Mouse (Mus musculus) intestine, embryonic 14.5 days (tissue): ENCODE measurements around the gene Adamtsl3. TPM values are rescaled to one million over a fixed set of nuclear protein-coding genes. Genes with fewer than 3 reads are reported as not detected.

Experiments
- ATAC-seq: fragments of 200-750 bp; cut with Nextera tagmentation; replicated peaks from 2 replicates; pipeline ENCODE4 v1.8.0; 2017; ENCODE audit warnings: low read depth, moderate number of reproducible peaks, moderate TSS enrichment, moderate library complexity; ENCODE audit not compliant: low FRiP score, low TSS enrichment
- DNase-seq: peaks from one replicate; pipeline ENCODE4 v3.0.0-alpha.2; 2018; ENCODE audit warnings: low spot score
- H3K27ac ChIP-seq: fragments of 300-500 bp; sonication (generic); 2 replicates; pipeline ENCODE4 v1.5.1; 2014; ENCODE audit warnings: low read depth, mild to moderate bottlenecking, control low read depth
- H3K27me3 ChIP-seq: fragments of 300-500 bp; sonication (generic); replicated peaks from 2 replicates; pipeline ENCODE4 v1.6.1; 2014; ENCODE audit warnings: low read length, control low read depth; ENCODE audit not compliant: control insufficient read depth, insufficient read depth
- H3K36me3 ChIP-seq: fragments of 300-500 bp; sonication (generic); 2 replicates; pipeline ENCODE4 v1.6.1; 2014; ENCODE audit warnings: low read length, control low read depth; ENCODE audit not compliant: control insufficient read depth, insufficient read depth
- H3K4me1 ChIP-seq: fragments of 300-500 bp; sonication (generic); replicated peaks from 2 replicates; pipeline ENCODE4 v1.6.1; 2014; ENCODE audit warnings: low read length, control low read depth, mixed read lengths; ENCODE audit not compliant: control insufficient read depth, insufficient read depth
- H3K4me2 ChIP-seq: fragments of 300-500 bp; sonication (generic); 2 replicates; pipeline ENCODE4 v1.6.1; 2014; ENCODE audit warnings: low read length
- H3K4me3 ChIP-seq: fragments of 300-500 bp; sonication (generic); 2 replicates; pipeline ENCODE4 v1.5.1; 2014; ENCODE audit warnings: low read depth, low read length, control low read depth, mixed read lengths
- H3K9ac ChIP-seq: fragments of 300-500 bp; sonication (generic); 2 replicates; pipeline ENCODE4 v1.6.1; 2014; ENCODE audit warnings: mild to moderate bottlenecking, low read length
- H3K9me3 ChIP-seq: fragments of 300-500 bp; sonication (generic); 2 replicates; pipeline ENCODE4 v1.6.1; 2016; ENCODE audit warnings: low read length, control low read depth; ENCODE audit not compliant: control insufficient read depth
- WGBS: fragments of 180-500 bp; shearing (Covaris S2); extraction: QIAGEN DNeasy Blood & Tissue Kit; methylation state at CpG from one replicate; pipeline ENCODE4 v1.1.7; 2014; 5-methylcytosine and 5-hydroxymethylcytosine counted together
- polyA plus RNA-seq: library from polyadenylated mRNA; unstranded; fragments of >200 nt; fragmentation: Nextera tagmentation; extraction: Ambion mirVana; gene quantifications from 2 replicates; pipeline ENCODE4 v1.2.1, GENCODE M21; 2014

The Adamtsl3 gene
- polyA plus RNA-seq, 1 experiment from 2014 or later: 0.41 TPM

DNA sequence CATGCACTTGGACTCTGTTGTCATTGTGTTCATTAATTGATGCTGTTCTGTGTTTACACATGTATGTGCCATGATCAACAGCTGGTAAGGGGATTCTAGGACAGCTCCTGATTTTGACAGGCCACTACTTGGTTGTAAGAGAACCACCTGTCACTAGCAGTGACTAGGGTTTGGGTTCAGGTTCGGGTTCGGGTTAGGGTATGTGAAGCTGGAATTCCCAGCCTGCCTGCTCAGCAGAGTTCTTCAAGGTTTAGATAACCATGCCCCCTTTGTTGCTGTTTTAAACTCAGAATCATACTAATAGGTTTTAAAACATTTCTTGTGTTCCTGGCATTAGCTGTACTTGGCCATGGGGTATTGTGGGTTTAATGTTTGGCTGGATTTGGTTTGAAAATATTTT lies 11.2 kb downstream of the Adamtsl3 start:
- Histone ChIP-seq H3K4me1 (peaks cover 5% of the 10 kb centered on the region; the same call in 1 of the 2 replicates), H3K27ac (no peak overlapping the region), H3K4me2 (no peak overlapping the region), H3K4me3 (no peak overlapping the region), H3K9me3 (no peaks in the 10 kb centered on the region), H3K9ac (no peak overlapping the region), H3K36me3 (no peaks in the 10 kb centered on the region), H3K27me3 (no peaks in the 10 kb centered on the region)
- 66% methylated on average over 2 of the region's 2 CpGs for WGBS
- ATAC-seq (no peak), DNase-seq (no peak)

- Histone ChIP-seq H3K27me3 (no peaks in the 10 kb centered on the region), H3K27ac (peak overlapping the region; percentile 49), H3K4me3 (no peak overlapping the region), H3K9me3 (no peaks in the 10 kb centered on the region), H3K36me3 (no peaks in the 10 kb centered on the region), H3K4me1 (peaks cover 8% of the 10 kb centered on the region), H3K9ac (no peak overlapping the region), H3K4me2 (no peak overlapping the region)
- WGBS: 41% methylated on average over 7 of the region's 7 CpGs
- DNase-seq: peak; percentile 54
- ATAC-seq: no peak
Measured at GRCm38 (mm10) chr7:82349796-82350195, 14.3 kb downstream of the Adamtsl3 start.

DNA sequence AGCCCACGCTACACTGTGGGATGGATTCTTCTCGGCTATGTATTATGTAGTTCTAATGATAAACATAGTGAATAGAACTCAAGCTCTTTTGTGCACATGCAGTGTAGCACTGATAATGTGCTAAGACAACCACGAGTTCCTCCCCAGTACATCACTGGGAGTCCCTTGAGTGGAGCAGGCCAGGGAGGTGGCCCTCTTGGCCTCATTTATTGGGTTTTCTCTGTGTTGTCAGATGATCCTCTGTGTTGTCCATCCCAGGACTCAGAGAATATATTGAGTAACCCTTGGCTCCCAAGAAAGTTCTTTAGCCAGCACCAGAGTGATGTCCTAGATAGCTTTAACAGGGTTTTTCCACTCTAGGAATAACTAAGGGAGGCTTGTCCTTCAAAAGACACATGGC lies 14.9 kb downstream of the Adamtsl3 start:
- Histone ChIP-seq H3K9ac (no peak overlapping the region), H3K4me3 (no peak overlapping the region), H3K27me3 (no peaks in the 10 kb centered on the region), H3K4me2 (no peak overlapping the region), H3K9me3 (no peaks in the 10 kb centered on the region), H3K27ac (no peak overlapping the region), H3K4me1 (peaks cover 8% of the 10 kb centered on the region), H3K36me3 (no peaks in the 10 kb centered on the region)
- 78% methylated on average over 3 of the region's 3 CpGs for WGBS
- no peak for DNase-seq
- ATAC-seq: no peak

DNA sequence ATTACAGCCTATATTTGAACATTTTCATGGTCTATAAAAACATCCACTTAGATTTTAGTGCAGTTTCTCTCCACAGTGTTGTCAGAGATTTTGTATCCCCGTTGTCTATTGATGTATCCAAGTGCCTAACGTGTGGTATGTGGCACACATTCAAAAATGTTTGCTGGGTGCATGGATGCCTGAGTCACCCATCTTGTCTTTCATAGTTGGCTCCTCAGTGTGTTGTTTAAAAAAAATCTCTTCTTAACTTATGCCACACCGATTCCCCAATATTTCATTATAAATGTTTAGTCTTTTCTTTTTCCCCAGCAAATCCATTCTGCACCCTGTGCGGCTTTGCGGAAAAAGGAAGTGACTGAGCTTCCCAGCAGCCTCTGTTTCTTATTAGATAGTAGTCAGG lies 23.7 kb downstream of the Adamtsl3 start:
- Histone ChIP-seq H3K4me1 (no peaks in the 10 kb centered on the region; the same call in 1 of the 2 replicates), H3K4me3 (no peak overlapping the region), H3K9ac (no peak overlapping the region), H3K36me3 (no peaks in the 10 kb centered on the region), H3K9me3 (no peaks in the 10 kb centered on the region), H3K27me3 (no peaks in the 10 kb centered on the region), H3K27ac (peak overlapping the region; percentile 38; the same call in 1 of the 2 replicates), H3K4me2 (no peak overlapping the region)
- DNase-seq: no peak
- WGBS: 65% methylated on average over 5 of the region's 5 CpGs
- no peak for ATAC-seq

- H3K27me3 ChIP-seq: no peaks in the 10 kb centered on the region
- WGBS: 39% methylated on average over 5 of the region's 5 CpGs
- H3K27ac ChIP-seq: peak overlapping the region; percentile 38; the same call in 1 of the 2 replicates
- DNase-seq (no peak), ATAC-seq (no peak)
- no peaks in the 10 kb centered on the region for H3K36me3 ChIP-seq
- H3K4me2 ChIP-seq: no peak overlapping the region
- no peaks in the 10 kb centered on the region for H3K9me3 ChIP-seq
- no peak overlapping the region for H3K9ac ChIP-seq
- H3K4me1 ChIP-seq: no peaks in the 10 kb centered on the region; the same call in 1 of the 2 replicates
- no peak overlapping the region for H3K4me3 ChIP-seq
Measured at GRCm38 (mm10) chr7:82359674-82360073, 24.2 kb downstream of the Adamtsl3 start.

- no peak for ATAC-seq
- H3K27ac ChIP-seq: no peak overlapping the region
- H3K9ac ChIP-seq: no peak overlapping the region
- H3K4me3 ChIP-seq: no peak overlapping the region
- no peaks in the 10 kb centered on the region; the same call in 1 of the 2 replicates for H3K4me1 ChIP-seq
- no peaks in the 10 kb centered on the region for H3K9me3 ChIP-seq
- 79% methylated on average over 4 of the region's 4 CpGs for WGBS
- no peak for DNase-seq
- no peak overlapping the region for H3K4me2 ChIP-seq
- H3K36me3 ChIP-seq: no peaks in the 10 kb centered on the region
- H3K27me3 ChIP-seq: no peaks in the 10 kb centered on the region
Measured at GRCm38 (mm10) chr7:82360186-82360585, 24.7 kb downstream of the Adamtsl3 start.

GRCm38 (mm10) chr7:82361127-82361526 lies 25.6 kb downstream of the Adamtsl3 start:
- Histone ChIP-seq H3K4me3 (no peak overlapping the region), H3K9me3 (no peaks in the 10 kb centered on the region), H3K4me2 (no peak overlapping the region), H3K9ac (no peak overlapping the region), H3K4me1 (no peaks in the 10 kb centered on the region; the same call in 1 of the 2 replicates), H3K27me3 (no peaks in the 10 kb centered on the region), H3K36me3 (no peaks in the 10 kb centered on the region), H3K27ac (no peak overlapping the region)
- WGBS: 81% methylated on average over 5 of the region's 5 CpGs
- DNase-seq: no peak
- no peak for ATAC-seq

- 0 out of 2 replicates have a peak, but pooled peaks cover 3% of the 10 kb centered on the region for H3K4me1 ChIP-seq
- H3K27ac ChIP-seq: no peak overlapping the region
- no peak overlapping the region for H3K4me2 ChIP-seq
- no peak for ATAC-seq
- H3K9me3 ChIP-seq: no peaks in the 10 kb centered on the region
- H3K27me3 ChIP-seq: no peaks in the 10 kb centered on the region
- H3K9ac ChIP-seq: no peak overlapping the region
- 89% methylated on average over 3 of the region's 3 CpGs for WGBS
- H3K4me3 ChIP-seq: no peak overlapping the region
- H3K36me3 ChIP-seq: no peaks in the 10 kb centered on the region
- peak; percentile 16 for DNase-seq
Measured at GRCm38 (mm10) chr7:82364567-82364966, 29.1 kb downstream of the Adamtsl3 start.

DNA sequence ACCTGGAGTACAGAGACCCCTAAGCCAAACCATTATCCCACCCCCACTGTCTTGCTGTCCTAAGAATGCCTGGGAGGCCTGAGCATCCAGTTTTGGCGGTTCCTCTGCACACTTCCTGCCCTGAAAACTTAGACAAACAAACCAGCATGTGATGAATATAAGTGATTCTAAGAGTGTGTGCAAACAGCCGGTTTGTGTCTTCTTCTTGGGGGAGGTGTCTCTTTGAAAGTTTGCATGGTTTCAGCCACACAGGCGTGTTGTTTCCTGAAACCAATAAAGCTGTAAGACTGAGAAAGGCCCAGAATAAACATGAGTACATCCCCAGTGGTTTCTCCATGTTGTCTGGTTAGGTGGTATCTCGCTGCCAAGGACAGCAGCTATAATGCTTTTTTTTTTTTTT lies 30.6 kb downstream of the Adamtsl3 start:
- Histone ChIP-seq H3K4me3 (no peak overlapping the region), H3K4me2 (no peak overlapping the region), H3K9ac (no peak overlapping the region), H3K4me1 (0 out of 2 replicates have a peak, but pooled peaks cover 5% of the 10 kb centered on the region), H3K27ac (peak overlapping the region; percentile 70; the same call in 1 of the 2 replicates), H3K36me3 (no peaks in the 10 kb centered on the region), H3K9me3 (no peaks in the 10 kb centered on the region), H3K27me3 (no peaks in the 10 kb centered on the region)
- DNase-seq (peak; percentile 44), ATAC-seq (no peak)
- WGBS: 27% methylated on average over 4 of the region's 4 CpGs
